Mouse (Mus musculus): ENCODE measurements at regions not wholly inside any gene's neighbourhood (a gene's known extent, or its start where the extent isn't known, plus 50 kb on each side); places are given as distances from the start of the nearest gene placed in this dataset.

DNA sequence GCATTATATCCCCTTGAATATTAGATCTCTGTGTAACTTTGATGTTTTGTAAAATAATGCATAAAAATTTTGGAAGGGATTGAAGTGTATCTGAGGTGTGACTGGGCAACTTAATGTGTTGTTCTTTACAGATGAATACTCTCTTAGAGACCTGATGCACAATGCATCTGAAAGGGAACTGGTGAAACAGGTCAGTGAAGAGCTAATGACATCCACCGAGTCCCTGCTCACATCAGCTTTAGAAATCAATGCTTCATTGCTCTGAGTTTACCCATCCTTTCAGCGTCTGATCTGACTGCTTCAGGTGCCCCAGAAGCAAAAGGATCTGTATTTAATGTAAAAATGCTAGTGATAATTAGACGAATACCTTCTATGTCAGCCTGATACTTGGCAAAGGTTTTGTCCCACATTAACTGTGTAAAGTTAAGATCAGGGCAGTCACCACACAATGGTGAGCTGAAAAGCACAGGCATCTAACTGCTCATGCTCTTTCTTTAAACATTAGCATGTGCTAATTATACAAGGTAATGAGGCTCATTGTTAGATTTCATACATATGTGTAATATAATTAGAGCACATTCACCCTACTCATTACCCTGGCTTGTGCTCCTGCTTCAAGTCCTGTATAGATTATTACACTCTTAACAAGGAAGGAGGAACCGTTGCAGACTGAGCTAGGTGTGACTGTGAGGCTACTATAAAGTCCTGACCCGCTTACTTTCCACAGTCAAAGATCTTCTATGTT, 204.6 kb upstream of the Tlr4 start:
- DNase-seq = no peak

DNA sequence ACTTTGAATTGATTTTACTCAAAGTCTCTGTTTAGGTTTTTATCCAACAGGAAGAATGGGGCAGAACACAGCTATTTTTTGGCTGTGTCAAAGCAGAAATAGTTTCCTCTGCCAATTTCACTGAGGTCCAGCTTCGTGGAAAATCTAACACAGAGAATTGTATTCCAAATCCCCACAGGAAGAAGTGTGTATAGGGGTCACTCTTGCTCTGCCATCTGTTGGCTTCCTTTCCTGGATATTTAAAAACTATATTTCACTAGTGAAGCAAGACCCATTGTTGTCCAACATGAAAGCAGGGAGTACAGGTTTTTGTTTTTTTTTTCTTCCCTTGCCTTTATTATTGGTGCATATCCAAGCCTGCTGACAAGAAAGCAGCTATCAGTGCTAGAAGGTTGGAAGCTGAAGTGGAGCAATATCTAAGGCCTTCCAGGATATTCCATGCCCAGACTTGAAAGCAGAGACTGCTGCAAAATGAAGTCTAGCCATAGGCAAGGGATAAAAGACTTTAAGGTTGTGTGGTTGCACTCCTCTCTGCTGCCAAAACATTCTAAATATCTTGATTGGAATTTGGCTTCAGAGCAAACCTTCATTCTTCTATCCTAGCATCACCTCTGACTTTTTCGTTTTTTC, 208.5 kb upstream of the Tlr4 start:
- no peak for DNase-seq

DNA sequence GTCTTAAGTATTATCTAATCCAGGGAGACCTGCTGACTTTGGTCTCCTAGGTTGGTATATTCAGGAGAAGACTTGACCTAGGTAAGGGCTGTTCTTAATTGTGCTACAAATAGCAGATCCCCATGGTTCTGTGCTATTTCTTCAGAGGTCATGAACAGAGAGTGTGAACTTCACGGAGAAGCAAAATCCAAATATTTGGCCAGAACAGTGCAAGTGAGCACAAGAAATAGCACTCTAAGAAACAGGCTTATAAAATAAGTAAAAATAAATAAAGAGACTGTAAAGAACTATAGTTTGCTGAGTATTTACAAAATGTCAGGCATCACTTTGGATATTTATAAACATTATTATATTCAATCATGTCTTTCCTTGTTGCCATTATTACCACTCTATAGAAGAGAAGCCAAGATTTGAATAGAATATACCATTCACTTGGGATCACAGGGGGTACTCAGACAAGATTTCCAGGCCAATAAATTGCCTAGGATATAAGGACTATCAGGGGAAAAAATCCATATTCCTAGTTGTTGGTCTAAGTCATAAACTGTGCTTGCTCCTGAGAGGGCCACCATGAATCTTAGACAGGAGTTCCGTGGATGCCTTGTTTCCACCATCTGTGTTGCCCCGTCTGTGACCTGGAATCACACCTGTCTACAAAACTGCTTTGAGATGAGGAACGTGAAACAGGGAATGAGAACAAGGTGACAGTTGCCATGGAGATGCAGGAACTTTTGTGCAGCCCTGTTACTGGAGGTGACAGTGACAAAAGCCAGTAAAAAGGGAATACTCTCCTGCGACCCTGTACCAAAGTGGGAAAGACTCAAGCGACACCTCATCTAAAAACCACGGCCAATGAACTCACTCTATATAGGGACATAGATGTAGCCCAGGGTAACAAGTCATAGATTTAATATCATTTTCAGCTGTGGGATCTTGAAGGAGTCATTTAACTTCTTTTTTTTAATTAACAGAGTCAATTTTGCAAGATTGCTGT, 209.3 kb upstream of the Tlr4 start:
- no peak for DNase-seq

DNA sequence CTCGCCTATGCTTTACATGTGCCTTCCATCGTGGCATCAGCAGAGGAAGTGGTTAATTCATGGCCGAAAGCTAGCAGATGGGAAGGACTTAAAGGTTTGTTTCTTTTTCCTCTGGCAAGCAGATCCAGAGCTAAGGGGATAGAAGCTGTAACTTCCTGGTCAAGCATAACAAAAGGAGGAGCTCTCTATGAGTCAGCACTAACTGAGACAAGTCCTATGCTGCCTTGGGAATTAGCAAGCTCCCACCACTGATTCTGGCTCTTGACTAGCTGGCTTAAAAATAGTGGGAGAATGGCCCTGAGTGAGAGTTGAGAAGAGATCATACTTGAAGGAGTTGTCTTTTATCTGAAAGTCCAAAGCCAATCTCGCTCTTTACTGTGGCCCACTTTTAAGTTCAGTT, 210.3 kb upstream of the Tlr4 start:
- DNase-seq = no peak

DNA sequence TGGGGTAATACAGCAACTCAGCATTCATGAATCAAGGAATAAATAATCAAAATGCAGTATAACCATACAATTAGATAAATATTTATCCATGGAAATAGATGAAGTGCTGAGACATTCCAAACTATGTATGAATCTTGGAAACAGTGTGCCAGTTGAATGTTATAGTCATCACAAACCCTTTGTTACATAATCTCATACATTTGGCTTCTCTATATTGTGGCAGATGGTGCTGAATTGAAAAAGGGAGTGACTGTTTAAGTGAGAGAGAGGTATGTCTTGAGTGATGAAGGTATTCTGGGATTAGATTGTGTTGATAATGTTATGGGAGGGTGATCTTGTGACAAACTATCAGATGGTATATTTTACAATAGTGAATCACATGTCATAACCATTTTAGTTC, 200.4 kb upstream of the Astn2 start:
- DNase-seq = no peak

DNA sequence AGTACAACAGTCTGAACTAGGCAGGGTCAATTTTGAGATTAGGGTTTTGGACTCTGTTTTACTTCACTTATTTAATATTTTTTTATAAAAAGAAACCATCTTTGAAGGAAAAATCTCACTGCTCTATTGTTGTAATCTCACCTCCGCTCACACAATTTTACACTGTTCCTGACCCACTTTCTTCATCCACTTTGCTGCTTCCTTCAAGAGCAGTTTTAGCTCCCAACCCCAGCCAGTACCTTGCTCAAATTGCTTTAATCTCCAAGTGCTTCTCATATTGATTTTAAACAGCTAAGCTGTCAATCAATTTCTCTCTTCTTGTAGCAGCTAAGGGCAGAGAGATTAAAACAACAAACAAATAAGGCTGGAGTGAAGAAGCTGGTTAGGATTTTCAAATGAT, 194.3 kb upstream of the Astn2 start:
- DNase-seq = no peak

DNA sequence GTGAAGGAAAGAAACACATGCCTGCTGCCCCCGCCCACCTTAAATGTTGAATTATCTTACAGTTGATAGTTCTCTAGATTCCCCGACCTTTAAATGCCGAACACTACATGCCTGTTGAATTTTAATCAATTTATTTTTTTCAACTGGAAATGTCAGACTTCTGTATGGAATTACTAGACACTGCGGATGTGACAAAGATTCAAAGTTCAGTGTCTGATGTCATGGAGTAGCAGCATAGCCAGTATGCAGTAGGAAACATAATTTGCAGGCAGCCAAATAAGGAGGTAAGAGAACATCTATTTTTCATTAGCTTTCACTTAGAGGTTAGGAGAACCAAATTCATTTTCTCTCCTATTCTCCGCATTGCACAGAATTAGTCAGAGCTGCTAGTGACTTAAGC, 182.2 kb upstream of the Astn2 start:
- DNase-seq = no peak

DNA sequence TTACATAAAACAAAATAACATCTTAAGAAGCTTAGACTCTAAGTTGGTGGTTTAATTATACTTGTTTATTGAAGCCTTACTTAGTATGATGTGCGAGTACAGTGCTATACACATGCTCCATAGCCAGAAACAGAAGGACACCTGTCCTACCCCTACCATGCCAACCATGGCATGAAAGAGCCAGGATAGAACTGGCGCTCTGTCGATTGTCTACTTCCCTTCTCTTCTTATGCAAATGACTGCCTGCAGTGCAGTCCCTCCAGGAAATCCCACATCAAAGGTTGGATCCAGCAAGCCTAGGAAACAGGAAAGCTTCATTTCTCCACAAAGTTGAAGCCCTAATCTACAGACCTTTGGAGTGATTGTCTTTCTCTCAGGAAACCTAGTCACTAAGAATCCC, 181.8 kb upstream of the Astn2 start:
- no peak for DNase-seq

DNA sequence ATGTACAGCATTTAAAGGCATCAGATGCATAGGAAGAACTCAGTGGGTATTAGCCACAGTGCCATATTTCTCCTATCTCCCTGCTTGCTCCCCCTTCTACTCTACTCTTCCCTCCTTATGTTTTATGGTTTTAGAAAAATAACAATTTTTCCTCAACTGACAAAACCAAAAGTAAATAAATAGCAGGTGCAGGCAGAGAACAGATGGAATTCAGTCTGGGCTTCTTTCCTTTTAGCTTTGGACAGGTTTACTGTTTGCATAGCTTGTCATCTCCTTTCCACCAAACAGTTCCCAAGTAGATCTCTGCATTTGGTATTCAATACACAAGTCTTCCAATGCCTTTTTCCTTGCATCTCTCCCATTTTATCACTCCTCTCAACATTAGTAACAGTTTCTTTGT, 152.5 kb upstream of the Astn2 start:
- no peak for DNase-seq

DNA sequence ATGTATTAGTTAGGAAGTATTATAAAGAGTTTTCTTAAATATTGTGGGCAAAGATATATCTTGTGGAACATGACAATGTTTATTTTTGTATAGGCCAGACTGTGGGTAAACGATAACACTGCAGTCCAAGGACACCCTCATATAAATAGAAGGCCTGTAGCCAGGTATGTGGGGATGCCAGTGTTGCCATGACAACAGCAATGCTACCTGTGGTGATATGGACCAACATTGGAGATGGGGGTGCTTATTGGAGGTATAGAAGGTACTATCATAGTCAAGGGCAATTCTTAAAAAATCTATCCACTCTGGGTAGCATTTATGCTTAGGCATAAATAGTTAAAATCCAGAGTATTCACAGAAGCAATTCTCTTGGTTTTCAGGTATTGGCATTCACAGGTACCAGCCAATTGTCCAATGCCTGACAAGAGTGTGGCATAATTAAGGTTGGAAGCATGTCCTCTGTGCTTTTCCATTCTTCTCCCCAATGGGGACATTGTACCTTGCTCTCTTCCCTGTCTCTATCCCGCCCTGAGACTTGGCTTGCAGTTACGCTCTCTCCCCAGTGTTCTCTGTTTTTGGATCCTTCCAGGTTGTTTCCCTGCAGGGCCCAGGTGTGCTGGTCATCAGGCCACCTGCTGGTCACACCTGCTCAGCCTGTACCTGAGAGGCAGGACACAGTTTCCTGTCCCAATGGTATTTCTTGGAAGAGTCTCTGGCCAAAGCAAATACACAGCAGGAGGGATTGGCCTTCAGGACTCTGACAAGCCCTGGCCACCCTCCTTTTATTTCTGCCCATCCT, 146.1 kb upstream of the Astn2 start:
- DNase-seq = no peak

DNA sequence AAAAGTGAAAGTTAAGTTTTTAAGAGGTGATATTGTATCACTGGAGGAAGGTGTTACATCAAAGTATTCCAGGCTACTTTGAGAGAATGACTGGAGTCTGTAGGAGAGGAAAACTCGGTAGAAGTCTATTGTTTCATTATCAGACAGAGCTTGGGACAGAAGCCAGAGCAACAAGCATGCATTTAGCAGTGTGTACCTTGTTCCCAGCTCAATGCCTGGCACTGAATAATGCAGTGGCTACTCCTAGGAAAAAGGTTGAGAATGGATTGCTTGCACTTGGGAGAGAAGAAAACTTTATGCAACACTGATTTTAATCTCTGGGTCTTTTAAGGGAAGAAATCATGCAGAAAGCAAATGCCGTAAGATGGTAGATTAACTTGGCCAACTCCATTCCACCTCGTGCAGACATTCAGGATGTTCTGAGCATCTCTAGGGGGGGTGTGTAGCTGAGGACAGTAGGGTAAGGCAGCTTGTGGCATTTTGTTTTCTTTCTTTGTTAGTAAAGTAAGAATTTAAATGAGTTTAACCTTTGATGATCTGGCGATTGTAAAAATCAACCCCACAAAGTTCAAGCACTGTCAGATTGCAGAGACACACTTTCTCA, 138.5 kb upstream of the Astn2 start:
- no peak for DNase-seq

DNA sequence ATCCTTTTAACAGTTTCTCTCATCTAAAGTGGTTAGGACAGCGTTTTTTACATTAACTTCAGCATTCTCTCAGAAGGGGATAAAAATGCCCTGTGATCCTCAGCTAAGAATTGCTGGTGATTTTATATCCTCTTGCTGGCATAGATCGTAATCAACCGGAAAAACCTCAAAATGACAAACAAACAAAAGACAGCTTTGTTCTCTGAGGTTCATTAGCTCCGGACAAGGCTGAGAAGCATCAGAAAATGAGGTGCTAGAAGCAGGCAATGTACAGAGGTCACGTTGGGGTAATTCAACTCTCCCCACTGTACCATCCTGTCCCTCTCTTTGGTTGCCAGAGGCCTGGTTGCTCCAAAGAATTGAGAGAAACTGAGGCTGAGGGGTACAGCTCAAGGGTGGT, 120.0 kb upstream of the Astn2 start:
- DNase-seq = no peak

DNA sequence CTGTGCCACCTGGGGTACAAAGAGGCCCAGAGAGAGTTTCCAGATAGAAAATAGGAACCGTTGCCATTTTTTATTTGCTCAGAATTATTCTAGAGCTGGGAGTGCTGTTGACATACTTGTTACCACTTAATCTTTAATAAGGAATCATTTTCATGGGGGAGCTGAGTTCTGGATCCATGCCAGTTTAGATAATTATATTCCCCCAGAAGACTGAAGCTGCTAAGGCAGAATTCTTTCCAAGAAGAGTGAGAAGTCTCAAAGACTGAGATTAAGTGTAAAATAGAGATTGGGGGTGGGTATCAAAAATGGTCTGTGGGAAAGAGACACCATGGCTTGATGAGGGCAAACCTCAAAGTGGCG, 119.5 kb upstream of the Astn2 start:
- no peak for DNase-seq

DNA sequence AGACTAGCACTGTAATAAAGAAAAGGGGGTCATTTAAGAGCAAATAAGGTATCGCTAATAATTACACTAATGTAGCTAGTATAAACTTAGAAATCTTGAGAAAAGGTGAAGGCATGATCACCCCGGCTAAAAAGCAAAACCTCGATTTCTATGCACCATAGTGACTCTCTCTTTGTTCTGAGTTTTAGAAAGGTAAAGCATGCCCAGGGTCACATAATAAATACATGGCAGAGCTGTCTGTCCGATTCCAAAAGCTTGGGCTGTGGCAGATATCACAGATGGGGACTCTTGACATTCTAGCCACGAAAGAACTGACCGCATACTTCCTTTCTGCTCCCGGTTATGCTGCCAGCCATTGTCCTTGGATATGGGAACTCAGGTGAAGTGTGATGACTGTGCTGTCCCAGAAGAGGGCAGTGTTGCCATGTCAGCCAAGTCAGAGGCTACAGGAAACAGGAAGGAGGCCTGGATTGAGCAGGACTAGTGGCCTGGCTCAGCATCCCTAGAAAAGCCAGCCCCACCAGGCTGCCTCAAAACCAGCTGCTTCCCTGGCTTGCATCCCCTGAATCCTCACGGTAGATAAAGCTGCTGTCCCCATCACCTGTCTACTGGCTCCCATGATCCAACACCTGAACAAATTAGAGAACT, 119.0 kb upstream of the Astn2 start:
- peak; percentile 47 for DNase-seq

DNA sequence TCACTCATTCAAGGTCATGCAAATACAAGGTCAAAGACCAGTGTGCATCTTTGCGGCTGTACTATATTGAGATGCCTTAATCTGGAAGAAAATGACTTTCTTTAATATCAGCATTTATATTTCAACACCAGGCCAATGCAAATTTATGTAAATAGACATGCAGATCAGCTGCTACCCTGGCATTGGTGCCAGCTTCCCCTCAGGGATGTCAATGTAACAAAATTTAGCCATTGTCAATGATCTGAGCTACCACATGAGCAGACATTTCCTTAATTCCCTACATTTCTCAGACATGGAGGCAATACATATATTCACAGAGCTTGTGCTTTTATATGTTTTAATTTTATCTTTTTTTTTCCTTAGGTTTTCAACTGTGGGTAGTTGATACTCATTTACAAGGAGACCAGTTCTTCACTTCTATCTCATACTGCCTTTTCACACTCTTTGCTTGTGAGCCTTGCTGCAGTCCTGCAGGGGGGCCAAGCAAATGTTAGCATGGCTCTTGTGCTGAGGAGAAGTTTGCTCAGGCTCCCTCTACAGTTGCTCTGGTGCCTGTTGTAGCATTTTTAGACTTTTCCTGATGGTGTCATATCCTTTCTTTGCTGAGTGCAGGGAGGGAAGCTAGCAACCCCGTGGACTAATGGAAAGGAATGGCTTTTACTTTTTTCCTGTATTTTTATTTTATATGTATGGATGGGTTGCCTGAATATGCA, 117.8 kb upstream of the Astn2 start:
- DNase-seq = no peak

DNA sequence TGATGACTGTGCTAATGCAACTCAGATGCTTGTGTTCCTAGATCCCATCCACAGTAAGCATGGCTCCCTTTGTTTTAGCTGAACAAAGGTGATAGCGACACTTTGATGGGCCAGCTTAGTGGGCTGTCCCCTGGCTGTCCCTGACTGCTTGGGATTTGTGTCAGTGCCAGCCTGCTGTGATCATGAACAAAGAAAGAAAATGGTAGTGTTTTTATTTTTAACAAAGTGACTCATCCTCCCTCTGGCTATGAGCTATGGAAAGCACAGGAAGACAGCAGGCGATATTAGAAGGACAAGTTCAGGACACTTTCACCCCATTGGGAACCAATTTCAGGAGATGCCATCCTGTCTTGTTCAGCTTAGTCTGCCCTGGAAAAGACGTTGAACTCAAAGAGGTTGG, 116.4 kb upstream of the Astn2 start:
- DNase-seq = no peak

DNA sequence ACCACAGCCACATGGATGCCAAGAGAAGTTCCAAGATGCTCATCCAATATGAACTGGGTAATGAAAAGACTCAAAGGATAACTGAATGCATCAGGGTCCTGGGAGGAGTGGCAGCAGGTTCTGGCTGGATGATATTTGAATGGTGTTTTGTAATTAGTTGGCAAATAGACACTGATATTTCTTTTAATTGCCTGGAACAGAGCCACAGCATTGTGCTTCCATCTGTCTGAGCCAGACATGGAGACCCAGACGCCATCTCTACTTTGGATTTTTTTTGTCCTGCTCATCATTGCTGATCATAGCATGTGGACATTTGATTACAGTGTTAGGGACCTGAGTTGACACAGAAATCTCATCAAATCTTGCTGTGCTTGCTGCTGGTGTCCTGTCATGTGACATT, 111.4 kb upstream of the Astn2 start:
- DNase-seq = no peak

DNA sequence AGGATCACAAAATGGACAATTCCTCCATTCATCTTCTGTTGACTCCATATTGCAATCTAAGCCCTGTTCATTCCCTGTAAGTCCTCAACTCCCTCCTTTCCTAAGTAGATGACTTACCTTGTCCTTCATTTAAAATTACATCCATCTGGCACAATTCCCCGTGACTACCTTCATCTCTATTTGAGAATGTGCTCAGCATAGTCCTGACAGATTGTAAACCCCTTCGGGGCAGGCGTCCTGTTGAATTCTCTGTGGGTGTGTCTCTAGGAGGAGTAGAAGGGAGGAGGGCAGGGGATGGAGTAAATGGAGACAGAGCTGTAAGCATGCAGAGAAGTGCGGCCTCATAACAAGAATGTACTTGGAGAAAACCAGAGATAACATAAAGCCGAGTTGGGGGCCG, 79.1 kb upstream of the Astn2 start:
- no peak for DNase-seq

DNA sequence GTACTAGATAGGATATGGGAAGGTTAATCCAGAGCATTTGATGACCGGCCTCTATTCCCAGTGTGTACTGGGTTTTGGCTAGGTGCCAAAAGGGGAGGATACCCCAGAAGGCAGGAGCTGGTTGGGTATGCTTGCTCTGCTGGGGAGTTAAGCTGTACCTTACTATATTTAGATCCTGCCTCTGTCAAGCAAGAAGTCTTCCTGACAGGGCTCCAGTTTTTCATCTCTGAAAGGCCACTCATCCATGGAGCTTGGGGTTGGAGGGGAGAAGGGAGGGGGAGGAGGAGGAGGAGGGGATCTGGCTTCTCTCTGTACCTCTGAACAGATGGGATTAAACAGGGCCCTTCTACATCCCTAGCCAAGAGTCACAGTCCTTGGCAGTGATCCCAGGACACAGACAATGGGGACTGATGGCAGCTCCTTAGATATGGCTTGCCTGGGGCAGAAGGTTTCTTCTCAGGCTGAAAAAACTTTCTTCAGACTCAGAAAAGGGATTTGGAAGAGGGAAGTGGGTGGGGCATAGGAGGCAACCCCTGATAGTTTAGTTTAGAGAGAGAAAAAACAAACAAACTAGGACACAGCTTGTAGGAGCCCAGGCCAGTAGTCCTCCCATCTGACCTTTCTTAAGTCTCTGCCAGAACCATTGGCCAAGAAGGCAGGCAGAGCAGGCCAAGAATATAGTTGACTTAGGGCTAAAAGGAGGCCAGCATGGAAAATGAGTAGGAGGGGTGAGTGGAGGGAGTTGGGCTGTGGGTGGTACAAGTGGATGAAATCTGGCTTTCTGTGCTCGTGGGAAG, 78.3 kb upstream of the Astn2 start:
- DNase-seq = peak; percentile 66

DNA sequence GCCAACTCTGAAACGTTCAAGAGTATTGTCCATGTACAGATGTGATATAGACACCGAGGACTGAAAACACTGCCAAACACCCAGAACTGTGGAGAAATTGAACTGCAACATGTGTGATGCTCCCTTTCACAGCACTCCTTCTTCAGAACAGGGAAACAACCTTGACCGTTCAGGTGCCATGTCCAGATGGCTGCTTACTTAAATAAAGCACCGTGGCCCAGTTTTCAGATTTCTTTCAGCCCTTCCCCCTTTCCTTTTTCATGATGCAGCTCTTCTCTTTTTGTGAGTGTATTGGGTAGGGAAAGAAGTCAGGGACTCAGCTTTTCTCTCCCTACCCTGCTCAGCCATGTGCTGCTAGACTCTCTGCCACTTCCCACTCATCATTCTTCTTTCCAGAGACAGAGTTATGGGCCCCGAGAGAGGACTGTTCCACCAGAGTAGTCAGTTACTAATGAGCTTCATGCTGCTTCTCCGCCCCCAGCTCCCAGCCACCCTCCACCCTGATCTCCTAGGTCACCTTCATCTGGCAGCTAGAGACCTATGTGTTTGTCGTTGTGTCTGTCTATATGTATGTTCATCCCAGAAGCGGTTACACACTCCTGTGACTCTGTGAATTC, 74.3 kb upstream of the Astn2 start:
- DNase-seq = no peak
